Mouse (Mus musculus) hindbrain, postnatal 0 days (tissue): ENCODE results near the gene Rmdn2. TPM values are rescaled to one million over a fixed set of nuclear protein-coding genes. Genes with fewer than 3 reads are reported as not detected.

ENCODE experiments used
- ATAC-seq: fragments of 200-750 bp; cut with Nextera tagmentation; 2 replicates; pipeline ENCODE4 v1.8.0; 2017; ENCODE audit warnings: mild to moderate bottlenecking, moderate TSS enrichment, moderate library complexity
- DNase-seq: peaks from one replicate; pipeline ENCODE4 v3.0.0-alpha.2; 2015; ENCODE audit warnings: low spot score
- H3K27ac ChIP-seq: fragments of 300-500 bp; sonication (generic); 2 replicates; pipeline ENCODE4 v1.5.1; 2014; ENCODE audit warnings: mild to moderate bottlenecking
- H3K27me3 ChIP-seq: fragments of 300-500 bp; sonication (generic); 2 replicates; pipeline ENCODE4 v1.6.1; 2014; ENCODE audit warnings: low read length, mixed read lengths; ENCODE audit not compliant: insufficient read depth
- H3K36me3 ChIP-seq: fragments of 300-500 bp; sonication (generic); 2 replicates; pipeline ENCODE4 v1.6.1; 2014; ENCODE audit warnings: low read length, mixed read lengths; ENCODE audit not compliant: insufficient read depth
- H3K4me1 ChIP-seq: fragments of 300-500 bp; sonication (generic); 2 replicates; pipeline ENCODE4 v1.6.1; 2014; ENCODE audit warnings: antibody characterized with exemption, low read length, mixed read lengths; ENCODE audit not compliant: insufficient read depth
- H3K4me2 ChIP-seq: fragments of 300-500 bp; sonication (generic); 2 replicates; pipeline ENCODE4 v1.6.1; 2014; ENCODE audit warnings: low read depth, mild to moderate bottlenecking, low read length, moderate library complexity, mixed read lengths
- H3K4me3 ChIP-seq: fragments of 300-500 bp; sonication (generic); 2 replicates; pipeline ENCODE4 v1.5.1; 2014; ENCODE audit warnings: low read length
- H3K9ac ChIP-seq: fragments of 300-500 bp; sonication (generic); replicated peaks from 2 replicates; pipeline ENCODE4 v1.6.1; 2014; ENCODE audit warnings: mild to moderate bottlenecking, low read length, moderate library complexity, mixed read lengths
- H3K9me3 ChIP-seq: fragments of 300-500 bp; sonication (generic); 2 replicates; pipeline ENCODE4 v1.6.1; 2016; ENCODE audit warnings: low read length, mixed read lengths
- CTCF ChIP-seq: IDR thresholded peaks from 2 replicates; pipeline ENCODE4 v1.5.1; 2016; ENCODE audit warnings: antibody characterized with exemption, control low read depth, low read depth
- WGBS: fragments of 180-500 bp; shearing (Covaris S2); extraction: QIAGEN DNeasy Blood & Tissue Kit; methylation state at CpG from one replicate; pipeline ENCODE4 v1.1.7; 2014; 5-methylcytosine and 5-hydroxymethylcytosine counted together
- polyA plus RNA-seq: library from polyadenylated mRNA; unstranded; fragments of >200 nt; fragmentation: Nextera tagmentation; extraction: Ambion mirVana; gene quantifications from 2 replicates; pipeline ENCODE4 v1.2.1, GENCODE M21; 2015
- total RNA-seq: library from RNA; depleted of rRNA; stranded (reverse); fragments of >200 nt; gene quantifications from 2 replicates; pipeline ENCODE4 v1.2.3, GENCODE M21; 2014; rRNA removed

Rmdn2 gene
- 3.6 and 6.1 TPM in 2 replicates for total RNA-seq
- 11.1 and 12.4 TPM in 2 replicates for polyA plus RNA-seq

DNA sequence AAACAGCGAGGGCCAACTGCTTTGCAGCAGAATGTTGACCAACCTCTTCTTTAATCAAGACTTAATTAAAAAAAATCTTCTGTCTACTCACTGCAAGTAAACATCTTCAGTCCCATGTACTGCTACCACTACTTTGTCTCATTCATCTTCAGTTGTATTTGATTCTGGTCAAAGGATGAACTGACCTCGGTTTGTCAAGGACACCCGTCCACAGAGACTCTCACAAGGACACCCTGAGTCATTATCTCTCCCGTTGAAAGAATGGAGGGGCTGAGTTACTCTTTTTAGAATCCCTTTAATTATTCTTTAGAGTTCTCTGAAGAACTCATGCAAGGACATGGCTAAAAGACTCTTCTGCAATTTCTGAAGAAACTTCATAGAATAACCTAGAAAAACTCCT lies at the start of gene Rmdn2:
Gene Rmdn2 (plus strand): TSS at position 319 of the 400 bp plus-strand sequence.
- H3K4me1 ChIP-seq = no peaks in the 10 kb centered on the region
- no peak for TF ChIP-seq CTCF
- H3K4me2 ChIP-seq = no peak within 1 kb of the TSS
- no peak within 1 kb of the TSS for H3K27ac ChIP-seq
- ATAC-seq (no peak), DNase-seq (no peak)
- 88% methylated on average over 4 of the region's 4 CpGs for WGBS
- H3K4me3 ChIP-seq = no peak within 1 kb of the TSS
- no peaks in the 10 kb centered on the region for H3K27me3 ChIP-seq
- H3K9ac ChIP-seq = no peak within 1 kb of the TSS
- H3K9me3 ChIP-seq = no peaks in the 10 kb centered on the region
- H3K36me3 ChIP-seq = no peaks in the 10 kb centered on the region

- no peak for ATAC-seq
- Histone ChIP-seq H3K4me3 (no peak overlapping the region), H3K4me1 (no peaks in the 10 kb centered on the region), H3K9me3 (peaks cover 12% of the 10 kb centered on the region; the same call in 1 of the 2 replicates), H3K36me3 (no peaks in the 10 kb centered on the region), H3K4me2 (no peak overlapping the region), H3K9ac (no peak overlapping the region), H3K27me3 (no peaks in the 10 kb centered on the region), H3K27ac (no peak overlapping the region)
- TF ChIP-seq CTCF = no peak
- 62% methylated on average over 7 of the region's 7 CpGs for WGBS
- DNase-seq = no peak
These were observed 48.5 kb upstream of the Rmdn2 start for GRCm38 (mm10) chr17:79563067-79563620.

- 72% methylated on average over 2 of the region's 2 CpGs for WGBS
- Histone ChIP-seq H3K9ac (no peak overlapping the region), H3K4me1 (no peaks in the 10 kb centered on the region), H3K27me3 (no peaks in the 10 kb centered on the region), H3K4me2 (no peak overlapping the region), H3K36me3 (no peaks in the 10 kb centered on the region), H3K9me3 (peaks cover 12% of the 10 kb centered on the region; the same call in 1 of the 2 replicates), H3K4me3 (no peak overlapping the region), H3K27ac (no peak overlapping the region)
- no peak for TF ChIP-seq CTCF
- no peak for ATAC-seq
- DNase-seq = no peak
These were observed 47.9 kb upstream of the Rmdn2 start for GRCm38 (mm10) chr17:79563721-79564120.

DNA sequence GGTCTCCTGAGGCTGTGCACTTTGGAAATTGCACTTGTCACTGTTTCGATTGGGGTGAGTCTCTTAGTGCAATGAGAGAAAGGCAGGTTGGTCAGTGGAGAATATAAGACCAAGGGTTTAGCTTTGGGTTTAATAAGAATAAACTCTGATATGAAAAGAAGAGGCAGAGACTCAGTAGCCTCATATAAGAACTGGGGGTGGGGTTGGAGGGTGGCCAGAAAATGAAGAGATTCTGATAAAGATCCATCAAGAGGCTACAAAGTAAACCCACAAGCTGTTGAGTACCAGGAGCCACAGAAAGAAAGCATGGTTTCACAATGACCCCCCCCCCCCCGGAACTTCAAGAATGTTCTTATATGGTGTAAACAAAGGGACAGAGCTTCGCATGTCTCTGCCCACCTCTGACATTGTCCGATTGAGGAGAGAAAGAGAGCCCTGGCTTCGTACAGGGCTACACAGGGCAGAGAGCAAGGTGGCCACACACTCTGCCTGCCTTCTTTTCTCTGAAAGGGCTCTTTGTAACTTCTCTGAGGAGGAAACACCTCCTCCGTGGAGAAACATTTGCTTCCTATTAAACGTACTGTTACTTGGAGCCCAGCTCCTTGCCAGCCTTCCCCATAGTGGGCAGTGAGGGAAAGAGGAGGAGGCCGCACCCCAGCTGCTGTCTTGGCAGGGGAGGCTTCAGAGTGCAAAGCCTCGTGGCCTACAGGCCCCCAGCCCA lies 46.3 kb upstream of the Rmdn2 start:
- H3K4me3 ChIP-seq = no peak overlapping the region
- no peaks in the 10 kb centered on the region for H3K36me3 ChIP-seq
- H3K4me2 ChIP-seq = no peak overlapping the region
- H3K27ac ChIP-seq = no peak overlapping the region
- no peak overlapping the region for H3K9ac ChIP-seq
- 45% methylated on average over 9 of the region's 9 CpGs for WGBS
- peak; percentile 71 for DNase-seq
- peak; percentile 88 for ATAC-seq
- H3K9me3 ChIP-seq = peaks cover 4% of the 10 kb centered on the region; the same call in 1 of the 2 replicates
- H3K27me3 ChIP-seq = no peaks in the 10 kb centered on the region
- H3K4me1 ChIP-seq = no peaks in the 10 kb centered on the region
- TF ChIP-seq CTCF = no peak

- no peak for ATAC-seq
- 87% methylated on average over 1 of the region's 1 CpGs for WGBS
These were observed 43.3 kb upstream of the Rmdn2 start for GRCm38 (mm10) chr17:79568401-79568800.

GRCm38 (mm10) chr17:79578328-79578727 lies 33.3 kb upstream of the Rmdn2 start:
- no peak overlapping the region for H3K9ac ChIP-seq
- no peaks in the 10 kb centered on the region for H3K4me1 ChIP-seq
- no peak overlapping the region for H3K27ac ChIP-seq
- H3K9me3 ChIP-seq = no peaks in the 10 kb centered on the region
- TF ChIP-seq CTCF = no peak
- H3K27me3 ChIP-seq = no peaks in the 10 kb centered on the region
- DNase-seq = no peak
- 73% methylated on average over 7 of the region's 7 CpGs for WGBS
- no peak for ATAC-seq
- H3K36me3 ChIP-seq = no peaks in the 10 kb centered on the region
- no peak overlapping the region for H3K4me2 ChIP-seq
- H3K4me3 ChIP-seq = no peak overlapping the region

More at GRCm38 (mm10) chr17:79568401-79568800, 43.3 kb upstream of the Rmdn2 start:
- peak; percentile 69 for TF ChIP-seq CTCF
- H3K27ac ChIP-seq = no peak overlapping the region
- H3K4me2 ChIP-seq = no peak overlapping the region
- peak; percentile 75 for DNase-seq
- H3K27me3 ChIP-seq = no peaks in the 10 kb centered on the region
- no peak overlapping the region for H3K9ac ChIP-seq
- no peaks in the 10 kb centered on the region for H3K9me3 ChIP-seq
- no peaks in the 10 kb centered on the region for H3K36me3 ChIP-seq
- H3K4me1 ChIP-seq = no peaks in the 10 kb centered on the region
- H3K4me3 ChIP-seq = no peak overlapping the region

DNA sequence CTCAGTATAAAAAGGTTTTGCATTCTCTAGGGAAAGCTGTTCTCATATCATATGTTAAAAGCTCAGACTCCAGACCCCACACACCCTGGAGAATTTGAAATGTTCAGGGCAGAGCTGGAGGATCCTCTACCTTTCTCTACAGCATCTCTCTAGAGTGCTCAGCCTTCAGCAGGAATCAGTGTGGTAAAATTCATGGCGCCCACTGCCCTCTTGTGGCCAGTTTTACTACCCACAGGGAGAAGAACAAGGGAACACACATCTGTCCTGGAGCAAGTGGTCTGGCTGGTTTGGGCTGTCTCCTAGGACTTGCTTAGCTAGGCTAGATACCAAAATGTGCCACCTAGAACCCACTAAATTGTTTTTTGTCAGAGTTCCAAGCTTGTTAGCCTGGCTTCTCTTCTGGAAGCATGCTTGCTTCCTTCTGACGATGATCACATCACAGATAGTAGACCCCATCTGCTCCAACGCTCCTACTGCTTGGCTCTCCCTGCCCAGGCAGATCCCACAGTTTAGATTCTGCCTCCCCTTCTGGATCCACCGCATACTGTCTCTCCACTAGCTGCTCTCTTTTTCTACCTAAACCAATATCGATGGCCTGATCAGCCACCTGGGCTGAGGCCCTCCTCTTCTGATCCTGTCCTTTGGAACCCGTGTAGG lies 31.3 kb upstream of the Rmdn2 start:
- Histone ChIP-seq H3K9me3 (no peaks in the 10 kb centered on the region), H3K4me2 (no peak overlapping the region), H3K27ac (no peak overlapping the region), H3K4me1 (no peaks in the 10 kb centered on the region), H3K4me3 (no peak overlapping the region), H3K27me3 (no peaks in the 10 kb centered on the region), H3K36me3 (no peaks in the 10 kb centered on the region), H3K9ac (no peak overlapping the region)
- peak; percentile 92 for TF ChIP-seq CTCF
- WGBS = 65% methylated on average over 6 of the region's 6 CpGs
- peak; percentile 89 for DNase-seq
- peak; percentile 89 for ATAC-seq
